Mouse (Mus musculus) intestine, postnatal 0 days (tissue): ENCODE data around the gene Chst8. TPM values are rescaled to one million over a fixed set of nuclear protein-coding genes. Genes with fewer than 3 reads are reported as not detected.

Source experiments
- ATAC-seq: fragments of 200-750 bp; cut with Nextera tagmentation; 2 replicates; pipeline ENCODE4 v1.8.0; 2017; ENCODE audit warnings: mild to moderate bottlenecking, moderate TSS enrichment, moderate library complexity
- H3K27ac ChIP-seq: fragments of 300-500 bp; sonication (generic); 2 replicates; pipeline ENCODE4 v1.5.1; 2014; ENCODE audit warnings: mild to moderate bottlenecking, low read depth, low read length, moderate library complexity
- H3K27me3 ChIP-seq: fragments of 300-500 bp; sonication (generic); replicated peaks from 2 replicates; pipeline ENCODE4 v1.6.1; 2014; ENCODE audit warnings: low read length, mixed read lengths; ENCODE audit not compliant: control insufficient read depth, insufficient read depth
- H3K36me3 ChIP-seq: fragments of 300-500 bp; sonication (generic); 2 replicates; pipeline ENCODE4 v1.6.1; 2014; ENCODE audit warnings: mild to moderate bottlenecking, moderate library complexity; ENCODE audit not compliant: control insufficient read depth, insufficient read depth
- H3K4me1 ChIP-seq: fragments of 300-500 bp; sonication (generic); replicated peaks from 2 replicates; pipeline ENCODE4 v1.6.1; 2014; ENCODE audit warnings: antibody characterized with exemption, low read length, mixed read lengths; ENCODE audit not compliant: control insufficient read depth, insufficient read depth
- H3K4me2 ChIP-seq: fragments of 300-500 bp; sonication (generic); replicated peaks from 2 replicates; pipeline ENCODE4 v1.6.1; 2014; ENCODE audit warnings: low read depth, mild to moderate bottlenecking, moderate library complexity
- H3K4me3 ChIP-seq: fragments of 300-500 bp; sonication (generic); 2 replicates; pipeline ENCODE4 v1.5.1; 2014; ENCODE audit warnings: low read depth, low read length
- H3K9ac ChIP-seq: fragments of 300-500 bp; sonication (generic); 2 replicates; pipeline ENCODE4 v1.6.1; 2014; ENCODE audit warnings: mild to moderate bottlenecking, low read depth, low read length
- H3K9me3 ChIP-seq: fragments of 300-500 bp; sonication (generic); 2 replicates; pipeline ENCODE4 v1.6.1; 2016; ENCODE audit warnings: mixed run types; ENCODE audit not compliant: control insufficient read depth
- CTCF ChIP-seq: sonication (generic); IDR thresholded peaks from 2 replicates; pipeline ENCODE4 v1.5.1; 2016; ENCODE audit warnings: low read depth, mild to moderate bottlenecking, control low read depth, antibody characterized with exemption, moderate library complexity
- WGBS: fragments of 180-500 bp; shearing (Covaris S2); extraction: QIAGEN DNeasy Blood & Tissue Kit; methylation state at CpG from one replicate; pipeline ENCODE4 v1.1.7; 2014; 5-methylcytosine and 5-hydroxymethylcytosine counted together
- polyA plus RNA-seq: library from polyadenylated mRNA; unstranded; fragments of >200 nt; fragmentation: Nextera tagmentation; extraction: Ambion mirVana; gene quantifications from 2 replicates; pipeline ENCODE4 v1.2.1, GENCODE M21; 2015

Chst8 gene
- polyA plus RNA-seq, 1 experiment from 2014 or later, result 2.7 TPM

- Histone ChIP-seq H3K4me3 (no peak overlapping the region), H3K4me2 (no peak overlapping the region), H3K36me3 (no peaks in the 10 kb centered on the region), H3K4me1 (no peaks in the 10 kb centered on the region), H3K9ac (no peak overlapping the region), H3K9me3 (no peaks in the 10 kb centered on the region), H3K27ac (no peak overlapping the region), H3K27me3 (no peaks in the 10 kb centered on the region)
- 44% methylated on average over 11 of the region's 11 CpGs for WGBS
- TF ChIP-seq CTCF, result no peak
- ATAC-seq, result no peak
Observed at GRCm38 (mm10) chr7:34722551-34723230, 89.8 kb downstream of the Chst8 start.

- no peak for TF ChIP-seq CTCF
- Histone ChIP-seq H3K9ac (no peak overlapping the region), H3K4me2 (no peak overlapping the region), H3K4me1 (no peaks in the 10 kb centered on the region), H3K4me3 (no peak overlapping the region), H3K36me3 (no peaks in the 10 kb centered on the region), H3K9me3 (no peaks in the 10 kb centered on the region), H3K27ac (no peak overlapping the region), H3K27me3 (no peaks in the 10 kb centered on the region)
- 34% methylated on average over 8 of the region's 8 CpGs for WGBS
- no peak for ATAC-seq
Observed at GRCm38 (mm10) chr7:34722151-34722550, 90.4 kb downstream of the Chst8 start.

- no peak overlapping the region for H3K9ac ChIP-seq
- no peaks in the 10 kb centered on the region for H3K9me3 ChIP-seq
- H3K4me2 ChIP-seq, result no peak overlapping the region
- TF ChIP-seq CTCF, result no peak
- H3K27ac ChIP-seq, result no peak overlapping the region
- WGBS, result 16% methylated on average over 5 of the region's 5 CpGs
- H3K4me1 ChIP-seq, result no peaks in the 10 kb centered on the region
- no peak overlapping the region for H3K4me3 ChIP-seq
- no peaks in the 10 kb centered on the region for H3K36me3 ChIP-seq
- H3K27me3 ChIP-seq, result no peaks in the 10 kb centered on the region
- ATAC-seq, result no peak
Observed at GRCm38 (mm10) chr7:34721650-34722048, 90.9 kb downstream of the Chst8 start.

GRCm38 (mm10) chr7:34720882-34721649, 91.4 kb downstream of the Chst8 start:
- WGBS, result 69% methylated on average over 5 of the region's 5 CpGs
- no peak for ATAC-seq
- no peak overlapping the region for H3K27ac ChIP-seq

GRCm38 (mm10) chr7:34719599-34719998, 92.9 kb downstream of the Chst8 start:
- Histone ChIP-seq H3K27me3 (no peaks in the 10 kb centered on the region), H3K36me3 (no peaks in the 10 kb centered on the region), H3K4me2 (no peak overlapping the region), H3K27ac (no peak overlapping the region), H3K9me3 (no peaks in the 10 kb centered on the region), H3K9ac (no peak overlapping the region), H3K4me3 (no peak overlapping the region), H3K4me1 (peaks cover 5% of the 10 kb centered on the region)
- WGBS, result 29% methylated on average over 5 of the region's 5 CpGs
- ATAC-seq, result no peak
- TF ChIP-seq CTCF, result peak; percentile 93

More at GRCm38 (mm10) chr7:34720882-34721649, 91.4 kb downstream of the Chst8 start:
- Histone ChIP-seq H3K4me1 (no peaks in the 10 kb centered on the region), H3K4me2 (no peak overlapping the region), H3K9ac (no peak overlapping the region), H3K36me3 (no peaks in the 10 kb centered on the region), H3K27me3 (no peaks in the 10 kb centered on the region), H3K9me3 (no peaks in the 10 kb centered on the region), H3K4me3 (no peak overlapping the region)
- TF ChIP-seq CTCF, result no peak

DNA sequence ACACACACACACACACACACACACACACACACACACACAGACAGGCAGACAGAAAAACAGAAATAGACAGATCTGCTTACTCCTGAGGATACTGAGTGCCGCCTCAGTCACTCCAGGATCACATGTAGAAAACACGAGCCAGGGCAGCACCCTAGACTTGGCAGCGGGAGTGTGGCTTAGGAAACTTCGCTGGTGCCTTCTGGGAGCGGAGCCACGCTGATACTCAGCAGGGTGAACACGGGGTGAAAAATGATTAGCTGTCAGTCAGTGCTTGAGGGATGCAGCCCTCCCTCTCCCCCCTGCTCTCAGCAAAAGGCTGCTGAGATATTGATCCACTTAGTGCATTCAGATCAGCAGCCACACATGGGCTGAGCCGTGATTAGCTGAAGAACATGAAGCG, 93.9 kb downstream of the Chst8 start:
- Histone ChIP-seq H3K4me2 (no peak overlapping the region), H3K9me3 (no peaks in the 10 kb centered on the region), H3K9ac (no peak overlapping the region), H3K4me1 (peaks cover 5% of the 10 kb centered on the region), H3K27me3 (no peaks in the 10 kb centered on the region), H3K36me3 (no peaks in the 10 kb centered on the region), H3K4me3 (no peak overlapping the region), H3K27ac (no peak overlapping the region)
- ATAC-seq, result no peak
- WGBS, result 69% methylated on average over 9 of the region's 9 CpGs
- TF ChIP-seq CTCF, result no peak
